In genomic region chr8:71498816-71499690, GRCm38 (mm10) we compare ENCODE assay signal across 10 mouse cellular contexts. TPM values are rescaled to one million over a fixed set of nuclear protein-coding genes. Genes with fewer than 3 reads are reported as not detected.
DNase-seq lines count a peak whose midpoint lies in the region; ATAC-seq lines count a peak whose summit lies in the region.
"Had no signal": no experiment of that assay in that cellular context is flagged by ENCODE, and none has a peak within 500 bp of the region (broad histone marks: within the 10 kb centered on the region; RNA-seq: fewer than 3 reads in every experiment).

No protein-coding gene starts in this region.

- peak; percentile 29 for ATAC-seq in liver, embryonic 13.5 days (ENCODE audit: low read depth)
- ATAC-seq in megakaryocyte progenitor cell, adult 5-6 weeks (replicated peaks; ENCODE audit: poor library complexity) = no peak
- ATAC-seq in midbrain, embryonic 16.5 days = no peak

- peak; percentile 49 for DNase-seq in adrenal gland, postnatal 10 days
- DNase-seq in adrenal gland, adult 8-10 months = no peak
- DNase-seq in adrenal gland, postnatal 36 days = peak; percentile 43 to 71
- DNase-seq in kidney, adult 11 months = peak; percentile 67
- DNase-seq in liver, embryonic 13.5 days = no peak
- DNase-seq in c-Kit-positive CD71-positive TER-119-positive erythroid progenitor cells, embryonic 14.5 days (ENCODE audit: low spot score) = no peak

- H3K4me3 ChIP-seq in liver, embryonic 13.5 days (replicated peaks) = no peak overlapping the region
- H3K4me3 ChIP-seq in midbrain, embryonic 16.5 days (ENCODE audit: low read depth, low read length) = no peak overlapping the region
- H3K4me3 ChIP-seq: neural tube, embryonic 12.5 days had no signal

- H3K4me1 ChIP-seq in liver, embryonic 13.5 days (replicated peaks) = peaks cover 33% of the 10 kb centered on the region
- H3K4me1 ChIP-seq in midbrain, embryonic 16.5 days (ENCODE audit: control insufficient read depth, insufficient read depth, low read length) = no peaks in the 10 kb centered on the region; the same call in 1 of the 2 replicates

- H3K27me3 ChIP-seq in liver, embryonic 13.5 days = no peaks in the 10 kb centered on the region
- no peaks in the 10 kb centered on the region for H3K27me3 ChIP-seq in midbrain, embryonic 16.5 days (ENCODE audit: control insufficient read depth, insufficient read depth, low read depth, low read length)

- H3K9me3 ChIP-seq in liver, embryonic 13.5 days (replicated peaks) = no peaks in the 10 kb centered on the region
- no peaks in the 10 kb centered on the region for H3K9me3 ChIP-seq in midbrain, embryonic 16.5 days (replicated peaks; ENCODE audit: control insufficient read depth, low read length, poor library complexity, severe bottlenecking)
- H3K9me3 ChIP-seq: neural tube, embryonic 12.5 days had no signal

- peak overlapping the region; percentile 67; the same call in 1 of the 2 replicates for H3K27ac ChIP-seq in liver, embryonic 13.5 days
- H3K27ac ChIP-seq in midbrain, embryonic 16.5 days (ENCODE audit: low read length) = no peak overlapping the region
- H3K27ac ChIP-seq: neural tube, embryonic 12.5 days had no signal

- peaks cover 2% of the 10 kb centered on the region; the same call in 1 of the 2 replicates for H3K36me3 ChIP-seq in liver, embryonic 13.5 days
- H3K36me3 ChIP-seq in midbrain, embryonic 16.5 days (ENCODE audit: control insufficient read depth, insufficient read depth, low read length) = no peaks in the 10 kb centered on the region
- H3K36me3 ChIP-seq: neural tube, embryonic 12.5 days had no signal

- no peak overlapping the region for H3K4me2 ChIP-seq in liver, embryonic 13.5 days
- H3K4me2 ChIP-seq in midbrain, embryonic 16.5 days (ENCODE audit: low read length) = no peak overlapping the region
- H3K4me2 ChIP-seq: neural tube, embryonic 12.5 days had no signal

- WGBS in liver, embryonic 13.5 days (ENCODE audit: insufficient replicate concordance) = 41% methylated on average over 16 of the region's 16 CpGs
- 48% methylated on average over 16 of the region's 16 CpGs for WGBS in midbrain, embryonic 16.5 days

- H3K9ac ChIP-seq in liver, embryonic 13.5 days = no peak overlapping the region
- no peak overlapping the region for H3K9ac ChIP-seq in midbrain, embryonic 16.5 days (ENCODE audit: low read depth, low read length)
- H3K9ac ChIP-seq: neural tube, embryonic 12.5 days had no signal

RNA-seq across cellular contexts. Expression of gene Gtpbp3, which starts 11.2 kb away (rescaled TPM):
- total RNA-seq in adrenal gland, postnatal 10 days (2021) = 10 to 100 TPM; 18.5 to 29.5 TPM
- total RNA-seq in adrenal gland, adult 8-10 months (2022) = 10 to 100 TPM; 23.1 to 32.0 (median 29.0) TPM
- 10 to 100 TPM; 22.5 to 23.1 TPM for total RNA-seq in adrenal gland, postnatal 36 days (2021)
- 6.8 and 7.3 TPM in 2 replicates for polyA plus RNA-seq in liver, embryonic 13.5 days (2015; fragmentation: Nextera tagmentation; extraction: Ambion mirVana)
- total RNA-seq in megakaryocyte progenitor cell, adult 5-6 weeks (2015) = 5.9 TPM in 2 replicates
- total RNA-seq in megakaryocyte progenitor cell, adult 5-6 weeks (2017) = 23.4 and 26.5 TPM in 2 replicates
- 11.8 and 12.5 TPM in 2 replicates for polyA plus RNA-seq in midbrain, embryonic 16.5 days (2015; fragmentation: Nextera tagmentation; extraction: Ambion mirVana)

RNA-seq across cellular contexts. Expression of gene Plvap, which starts 12.5 kb away (rescaled TPM):
- total RNA-seq in adrenal gland, postnatal 10 days (2021) = 100 to 1,000 TPM in 1 of 2 experiments, 10 to 100 TPM in 1; 95.1 to 101 TPM
- total RNA-seq in adrenal gland, adult 8-10 months (2022) = 100 to 1,000 TPM; 195 to 255 (median 230) TPM
- 100 to 1,000 TPM; 200 to 203 TPM for total RNA-seq in adrenal gland, postnatal 36 days (2021)
- 24.3 and 28.4 TPM in 2 replicates for polyA plus RNA-seq in liver, embryonic 13.5 days (2015; fragmentation: Nextera tagmentation; extraction: Ambion mirVana)
- total RNA-seq in megakaryocyte progenitor cell, adult 5-6 weeks (2015) = 0.67 and 0.76 TPM in 2 replicates
- 0.71 and 2.7 TPM in 2 replicates for total RNA-seq in megakaryocyte progenitor cell, adult 5-6 weeks (2017)
- 5.7 and 6.5 TPM in 2 replicates for polyA plus RNA-seq in midbrain, embryonic 16.5 days (2015; fragmentation: Nextera tagmentation; extraction: Ambion mirVana)
- total RNA-seq: hematopoietic stem cell, adult 5-6 weeks had no signal

RNA-seq across cellular contexts. Expression of gene Ano8, which starts 13.3 kb away (rescaled TPM):
- 10 to 100 TPM; 14.1 to 21.4 TPM for total RNA-seq in adrenal gland, postnatal 10 days (2021)
- 10 to 100 TPM; 13.5 to 24.7 (median 20.6) TPM for total RNA-seq in adrenal gland, adult 8-10 months (2022)
- total RNA-seq in adrenal gland, postnatal 36 days (2021) = 10 to 100 TPM; 14.0 to 15.1 TPM
- 0.12 and 0.14 TPM in 2 replicates for polyA plus RNA-seq in liver, embryonic 13.5 days (2015; fragmentation: Nextera tagmentation; extraction: Ambion mirVana)
- total RNA-seq in megakaryocyte progenitor cell, adult 5-6 weeks (2015) = 0.22 and 0.64 TPM in 2 replicates
- 3.1 and 3.6 TPM in 2 replicates for total RNA-seq in megakaryocyte progenitor cell, adult 5-6 weeks (2017)
- polyA plus RNA-seq in midbrain, embryonic 16.5 days (2015; fragmentation: Nextera tagmentation; extraction: Ambion mirVana) = 4.0 and 5.9 TPM in 2 replicates

RNA-seq across cellular contexts. Expression of gene Ccdc194, which starts 26.5 kb away (rescaled TPM):
- total RNA-seq in adrenal gland, postnatal 10 days (2021) = under 1 TPM; 0.15 to 0.42 TPM
- not detected for total RNA-seq in adrenal gland, adult 8-10 months (2022)
- not detected for total RNA-seq in adrenal gland, postnatal 36 days (2021)
- 0.15 TPM in 2 replicates for polyA plus RNA-seq in liver, embryonic 13.5 days (2015; fragmentation: Nextera tagmentation; extraction: Ambion mirVana)
- 0.07 TPM in 1 of 2 replicates, not detected in the other for total RNA-seq in megakaryocyte progenitor cell, adult 5-6 weeks (2015)
- total RNA-seq in megakaryocyte progenitor cell, adult 5-6 weeks (2017) = not detected in 2 replicates
- polyA plus RNA-seq in midbrain, embryonic 16.5 days (2015; fragmentation: Nextera tagmentation; extraction: Ambion mirVana) = 0.11 TPM in 1 of 2 replicates, not detected in the other
- total RNA-seq: hematopoietic stem cell, adult 5-6 weeks had no signal

RNA-seq across cellular contexts. Expression of gene Dda1, which starts 30.1 kb away (rescaled TPM):
- total RNA-seq in adrenal gland, postnatal 10 days (2021) = 10 to 100 TPM; 46.1 to 48.5 TPM
- 10 to 100 TPM; 51.7 to 65.2 (median 57.9) TPM for total RNA-seq in adrenal gland, adult 8-10 months (2022)
- 10 to 100 TPM; 57.7 to 62.3 TPM for total RNA-seq in adrenal gland, postnatal 36 days (2021)
- polyA plus RNA-seq in liver, embryonic 13.5 days (2015; fragmentation: Nextera tagmentation; extraction: Ambion mirVana) = 50.9 and 51.6 TPM in 2 replicates
- total RNA-seq in megakaryocyte progenitor cell, adult 5-6 weeks (2015) = 32.3 and 37.0 TPM in 2 replicates
- 14.1 and 14.7 TPM in 2 replicates for total RNA-seq in megakaryocyte progenitor cell, adult 5-6 weeks (2017)
- polyA plus RNA-seq in midbrain, embryonic 16.5 days (2015; fragmentation: Nextera tagmentation; extraction: Ambion mirVana) = 224 and 231 TPM in 2 replicates

Comparison
In these comparisons a context has a peak if more than half of its experiments do, and no peak if none do; other contexts are left out.
1. DNase-seq: peak in adrenal gland, postnatal 10 days (single experiment), adrenal gland, postnatal 36 days (2 of 2) and kidney, adult 11 months (single experiment); none in adrenal gland, adult 8-10 months (single experiment), liver, embryonic 13.5 days (single experiment) and c-Kit-positive CD71-positive TER-119-positive erythroid progenitor cells, embryonic 14.5 days (single experiment).
2. RNA of gene Plvap, which starts 12.5 kb away (total RNA-seq): 195 to 255 TPM in adrenal gland, adult 8-10 months, 200 to 203 TPM in adrenal gland, postnatal 36 days and 95.1 to 101 TPM in adrenal gland, postnatal 10 days; 0.67 to 2.7 TPM in megakaryocyte progenitor cell, adult 5-6 weeks; every median in the first group is over 10 times any median in the second.